16 mouse cellular contexts compared by ENCODE assay signal in genomic region chr4:59901810-59902209, GRCm38 (mm10). TPM values are rescaled to one million over a fixed set of nuclear protein-coding genes. Genes with fewer than 3 reads are reported as not detected.
"Had no signal": no experiment of that assay in that cellular context is flagged by ENCODE, and none has a peak within 500 bp of the region (broad histone marks: within the 10 kb centered on the region; RNA-seq: fewer than 3 reads in every experiment).

No protein-coding gene starts in this region.

- H3K9me3 ChIP-seq: limb, embryonic 12.5 days; liver, embryonic 13.5 days; megakaryocyte, embryonic 14.5 days; midbrain, embryonic 15.5 days; neural tube, embryonic 12.5 days had no signal

- H3K4me1 ChIP-seq: liver, embryonic 13.5 days; midbrain, embryonic 15.5 days; neural tube, embryonic 12.5 days had no signal

- H3K27ac ChIP-seq: layer of hippocampus, adult 2 months; limb, embryonic 12.5 days; liver, embryonic 13.5 days; macrophage; midbrain, embryonic 15.5 days; neural tube, embryonic 12.5 days; stomach, postnatal 0 days had no signal

- ATAC-seq: liver, postnatal 0 days; midbrain, embryonic 15.5 days had no signal

- H3K4me3 ChIP-seq: layer of hippocampus, adult 2 months; limb, embryonic 12.5 days; liver, embryonic 13.5 days; megakaryocyte, embryonic 14.5 days; midbrain, embryonic 15.5 days; neural tube, embryonic 12.5 days had no signal

- DNase-seq: liver; liver, embryonic 13.5 days; liver, postnatal 0 days had no signal

- H3K4me2 ChIP-seq: limb, embryonic 12.5 days; liver, embryonic 13.5 days; midbrain, embryonic 11.5 days; midbrain, embryonic 15.5 days; neural tube, embryonic 12.5 days had no signal

- H3K9ac ChIP-seq: limb, embryonic 12.5 days; liver, embryonic 13.5 days; liver, postnatal 0 days; midbrain, embryonic 15.5 days; neural tube, embryonic 12.5 days had no signal

- H3K27me3 ChIP-seq: limb, embryonic 12.5 days; liver, embryonic 13.5 days; megakaryocyte, embryonic 14.5 days; midbrain, embryonic 15.5 days; neural tube, embryonic 12.5 days had no signal

RNA-seq across cellular contexts. Expression of gene Slc46a2, which starts 13.0 kb away (rescaled TPM):
- total RNA-seq: layer of hippocampus, adult 2 months; layer of hippocampus, postnatal 10 days; left cerebral cortex, postnatal 36 days; monocyte, adult 5-6 weeks; neutrophil, adult 5-6 weeks had no signal
- polyA plus RNA-seq: kidney, embryonic 14.5 days; limb, embryonic 12.5 days; liver, embryonic 13.5 days; liver, postnatal 0 days; macrophage; neural tube, embryonic 12.5 days had no signal

RNA-seq across cellular contexts. Expression of gene Mup4, which starts 58.7 kb away (rescaled TPM):
- total RNA-seq: layer of hippocampus, adult 2 months; layer of hippocampus, postnatal 10 days; left cerebral cortex, postnatal 36 days; monocyte, adult 5-6 weeks; neutrophil, adult 5-6 weeks had no signal
- polyA plus RNA-seq: kidney, embryonic 14.5 days; limb, embryonic 12.5 days; liver, embryonic 13.5 days; liver, postnatal 0 days; macrophage; midbrain, embryonic 11.5 days; midbrain, embryonic 15.5 days; neural tube, embryonic 12.5 days; stomach, postnatal 0 days had no signal
